Mouse (Mus musculus) forebrain, embryonic 10.5 days (tissue): ENCODE data around the gene Gas8. TPM values are rescaled to one million over a fixed set of nuclear protein-coding genes. Genes with fewer than 3 reads are reported as not detected.
"Not testable (repeated sequence)": the region's sequence is repeated elsewhere in the genome, so short reads cannot be mapped to it uniquely, and the experiment has no call there.

ENCODE experiments used
- DNase-seq: peaks from one replicate; pipeline ENCODE4 v3.0.0-alpha.2; 2017; ENCODE audit warnings: low spot score; ENCODE audit errors: extremely low spot score
- H3K27ac ChIP-seq: fragments of 300-500 bp; sonication (generic); 2 replicates; pipeline ENCODE4 v1.5.1; 2016; ENCODE audit warnings: mild to moderate bottlenecking
- H3K27me3 ChIP-seq: fragments of 300-500 bp; sonication (generic); 2 replicates; pipeline ENCODE4 v1.6.1; 2016; ENCODE audit warnings: mild to moderate bottlenecking; ENCODE audit not compliant: poor library complexity, severe bottlenecking
- H3K36me3 ChIP-seq: fragments of 300-500 bp; sonication (generic); replicated peaks from 2 replicates; pipeline ENCODE4 v1.6.1; 2016; ENCODE audit warnings: mild to moderate bottlenecking, moderate library complexity
- H3K4me1 ChIP-seq: fragments of 300-500 bp; sonication (generic); 2 replicates; pipeline ENCODE4 v1.6.1; 2016
- H3K4me3 ChIP-seq: fragments of 300-500 bp; sonication (generic); 2 replicates; pipeline ENCODE4 v1.5.1; 2016; ENCODE audit warnings: mild to moderate bottlenecking, moderate library complexity
- H3K9me3 ChIP-seq: fragments of 300-500 bp; sonication (generic); 2 replicates; pipeline ENCODE4 v1.6.1; 2016; ENCODE audit warnings: mild to moderate bottlenecking, moderate library complexity
- WGBS: fragments of 180-500 bp; shearing (Covaris S2); methylation state at CpG from one replicate; pipeline ENCODE4 v1.1.7; 2016; 5-methylcytosine and 5-hydroxymethylcytosine counted together
- polyA plus RNA-seq: library from polyadenylated mRNA; unstranded; fragments of >200 nt; fragmentation: Nextera tagmentation; extraction: Ambion mirVana; gene quantifications from 2 replicates; pipeline ENCODE4 v1.2.1, GENCODE M21; 2016

Gas8 gene
- 42.7 and 45.7 TPM in 2 replicates for polyA plus RNA-seq

DNA sequence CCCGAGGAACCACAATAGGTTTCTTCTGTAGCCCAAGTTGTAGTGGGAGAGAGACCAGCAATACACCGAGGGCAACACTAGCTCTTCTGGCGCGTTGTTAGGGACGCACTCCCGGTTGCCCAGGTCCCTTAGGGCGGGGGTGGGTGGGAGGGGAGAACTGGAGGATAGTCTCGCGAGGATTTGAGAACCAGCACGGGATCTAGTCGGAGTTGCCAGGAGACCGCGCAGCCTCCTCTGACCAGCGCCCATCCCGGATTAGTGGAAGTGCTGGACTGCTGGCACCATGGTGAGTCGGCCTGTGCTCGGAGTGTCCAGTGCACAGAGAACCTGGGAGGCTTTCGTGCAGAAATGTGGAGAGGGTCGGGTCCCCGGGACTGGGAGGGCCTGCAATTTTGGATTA is at the start of gene Gas8:
Gene Gas8 (plus strand): TSS at position 168 of the 400 bp plus-strand sequence.
- Histone ChIP-seq H3K4me3 (peak within 1 kb of the TSS; percentile 81), H3K27ac (peak within 1 kb of the TSS; percentile 84), H3K36me3 (peaks cover 38% of the 10 kb centered on the region), H3K27me3 (peaks cover 41% of the 10 kb centered on the region), H3K4me1 (peaks cover 46% of the 10 kb centered on the region), H3K9me3 (no peaks in the 10 kb centered on the region)
- under 1% methylated on average over 20 of the region's 20 CpGs for WGBS
- DNase-seq = peak; percentile 94

DNA sequence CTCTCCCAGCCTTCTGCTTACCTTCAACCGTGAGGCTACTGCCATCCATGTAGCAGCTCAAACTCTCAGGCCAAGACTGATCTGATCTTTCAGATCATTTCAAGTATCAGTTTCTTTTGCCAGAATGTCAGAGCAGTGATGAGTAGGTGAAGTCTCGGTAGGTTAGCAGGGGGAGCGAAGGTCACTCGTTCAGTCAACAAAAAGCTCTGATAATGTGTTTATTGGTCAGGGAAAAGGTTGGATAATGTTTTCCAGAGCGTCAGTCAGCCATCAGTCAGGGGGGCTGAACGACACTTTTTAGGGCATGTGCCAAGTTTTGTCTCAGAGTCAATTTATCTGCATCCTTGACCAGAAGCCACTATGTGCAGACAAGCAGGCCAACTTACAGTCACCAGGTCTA is 45.6 kb upstream of the Gas8 start:
- not testable (repeated sequence) for H3K27ac ChIP-seq, H3K36me3 ChIP-seq, H3K4me3 ChIP-seq, H3K9me3 ChIP-seq, H3K27me3 ChIP-seq, DNase-seq
- 77% methylated on average over 6 of the region's 6 CpGs for WGBS
- peaks cover 12% of the 10 kb centered on the region for H3K4me1 ChIP-seq

DNA sequence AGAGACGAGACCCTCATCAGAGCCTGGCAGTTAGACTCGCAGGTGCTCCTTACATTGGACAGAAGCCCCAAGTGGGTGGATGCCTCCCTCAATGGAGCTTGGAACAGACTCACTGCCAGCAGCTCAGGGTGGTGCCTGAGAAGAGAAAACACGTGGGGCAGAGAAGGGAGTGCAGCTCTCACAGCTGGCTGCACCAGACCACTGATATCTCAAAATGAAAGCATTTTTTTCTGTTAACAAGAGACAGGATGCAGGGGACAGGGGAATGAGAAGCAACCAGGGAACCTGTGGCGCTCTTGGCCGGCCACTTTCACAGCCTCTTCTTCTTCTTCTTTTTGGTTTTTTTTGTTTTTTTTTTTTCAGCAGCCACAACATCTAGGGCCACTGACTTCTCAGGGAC is 44.1 kb upstream of the Gas8 start:
- H3K27ac ChIP-seq, DNase-seq, H3K4me3 ChIP-seq, H3K36me3 ChIP-seq, H3K9me3 ChIP-seq, H3K27me3 ChIP-seq: not testable (repeated sequence)
- WGBS = 68% methylated on average over 5 of the region's 5 CpGs
- H3K4me1 ChIP-seq = peaks cover 22% of the 10 kb centered on the region

DNA sequence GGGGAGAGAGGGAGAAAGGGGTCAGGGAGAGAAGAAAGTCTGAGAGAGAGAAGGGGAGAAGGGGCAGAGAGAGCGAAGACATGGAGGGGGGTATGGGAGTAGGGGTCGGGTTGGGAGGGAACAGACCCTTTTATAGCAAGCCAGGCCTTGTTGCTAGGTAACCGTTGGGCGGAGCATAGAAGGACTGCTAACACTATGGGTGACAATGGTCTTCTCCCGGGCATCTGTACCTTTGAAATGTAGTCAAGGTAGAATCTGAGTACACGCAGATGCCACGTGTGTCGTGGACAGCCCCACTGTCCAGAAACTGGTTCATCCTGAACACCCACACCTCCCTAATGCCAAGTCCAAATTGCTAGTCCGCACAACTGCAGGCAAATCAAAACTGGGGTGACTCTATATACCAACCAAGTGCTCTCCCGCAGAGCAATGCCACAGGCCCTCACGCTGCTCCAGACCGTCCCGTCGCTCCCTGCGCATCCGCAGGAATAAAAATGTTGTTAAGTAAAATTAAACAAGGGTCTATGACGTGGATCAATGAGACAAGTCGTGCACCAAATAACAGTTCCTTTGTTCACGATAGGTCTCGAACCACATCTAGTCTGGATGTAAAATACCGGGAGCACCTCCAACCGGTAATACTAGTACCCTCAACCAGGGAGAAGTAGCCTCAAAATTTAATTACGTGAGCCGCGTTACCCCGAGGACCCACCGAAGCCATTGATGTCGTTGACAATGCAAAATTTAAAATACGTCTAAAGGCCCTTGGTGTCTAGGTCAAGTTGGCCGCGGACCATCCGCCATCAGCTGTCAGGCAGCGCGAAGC is 41.5 kb upstream of the Gas8 start:
- no peaks in the 10 kb centered on the region for H3K9me3 ChIP-seq
- H3K27me3 ChIP-seq = no peaks in the 10 kb centered on the region
- H3K4me1 ChIP-seq = peaks cover 22% of the 10 kb centered on the region
- peak overlapping the region; percentile 96 for H3K4me3 ChIP-seq
- H3K36me3 ChIP-seq = peaks cover 24% of the 10 kb centered on the region
- H3K27ac ChIP-seq = peak overlapping the region; percentile 99
- peak; percentile 32 for DNase-seq
- WGBS = 9% methylated on average over 34 of the region's 34 CpGs

DNA sequence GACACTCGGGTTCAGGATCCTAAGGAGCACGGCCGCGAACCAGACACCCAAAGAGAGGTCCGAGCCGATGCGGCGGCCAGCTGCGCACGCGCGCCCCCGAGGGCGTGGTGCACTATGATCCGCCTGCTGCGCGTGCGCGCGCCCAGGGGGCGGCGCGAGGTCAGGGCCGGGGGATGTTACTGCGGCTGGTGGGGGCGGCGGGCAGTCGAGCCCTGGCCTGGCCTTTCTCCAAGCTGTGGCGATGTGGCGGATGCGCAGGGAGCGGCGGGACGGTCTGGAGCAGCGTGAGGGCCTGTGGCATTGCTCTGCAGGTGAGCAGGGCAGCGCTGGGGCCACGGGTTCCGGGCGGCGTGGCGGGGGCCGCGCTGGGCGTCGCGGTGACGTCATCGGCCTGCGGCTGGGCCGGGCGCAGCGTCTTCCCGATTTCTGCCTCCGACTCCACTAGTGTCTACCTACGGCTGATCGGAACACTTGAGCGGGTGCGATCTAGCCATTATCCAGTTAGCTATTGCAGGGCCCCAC is 40.8 kb upstream of the Gas8 start, which contains the start of gene Afg3l1:
Gene Afg3l1 (plus strand): TSS at position 167 of the 522 bp plus-strand sequence.
- under 1% methylated on average over 58 of the region's 58 CpGs for WGBS
- Histone ChIP-seq H3K36me3 (peaks cover 30% of the 10 kb centered on the region), H3K27me3 (no peaks in the 10 kb centered on the region), H3K4me3 (peak within 1 kb of the TSS; percentile 96), H3K9me3 (no peaks in the 10 kb centered on the region), H3K27ac (peak within 1 kb of the TSS; percentile 99), H3K4me1 (peaks cover 22% of the 10 kb centered on the region)
- peak; percentile 91 for DNase-seq

DNA sequence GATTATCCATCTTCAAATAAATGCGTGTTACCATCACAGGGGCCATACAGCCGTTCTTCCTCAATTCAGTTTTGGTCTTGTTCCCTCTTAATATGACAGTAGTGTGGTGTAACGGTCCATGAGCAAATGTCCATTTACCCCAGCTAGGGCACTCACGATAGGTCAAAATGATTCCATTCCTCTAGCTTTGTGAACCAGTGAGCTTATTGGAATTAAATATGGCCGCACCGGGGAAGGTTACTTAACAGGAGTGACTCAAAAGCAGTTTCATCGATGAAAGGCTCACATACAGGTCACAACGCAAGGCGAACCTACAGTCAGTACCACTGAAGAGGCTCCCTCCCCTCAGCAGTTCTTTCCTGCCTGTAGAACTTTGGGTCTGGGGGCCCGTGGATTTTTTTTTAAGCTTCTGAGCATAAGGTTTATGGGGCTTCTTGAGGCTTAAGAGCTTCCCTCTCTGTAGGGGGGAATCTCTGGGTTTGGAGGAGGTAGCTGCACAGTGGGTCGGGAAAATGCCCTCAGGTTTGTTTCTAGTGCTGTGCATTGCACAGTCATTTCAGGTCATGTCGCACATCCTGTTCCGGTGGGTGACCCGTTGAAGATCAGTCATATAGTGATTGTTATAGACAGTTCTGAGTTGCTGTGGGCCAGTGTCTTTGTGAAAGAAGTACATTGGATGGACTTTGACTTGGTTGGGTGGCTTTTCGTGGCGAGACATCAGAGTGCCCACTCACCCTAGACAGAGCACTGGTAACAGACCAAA is 40.0 kb upstream of the Gas8 start:
- Histone ChIP-seq H3K27ac (peak overlapping the region; percentile 99), H3K9me3 (no peaks in the 10 kb centered on the region), H3K27me3 (no peaks in the 10 kb centered on the region), H3K4me1 (peaks cover 22% of the 10 kb centered on the region), H3K36me3 (peaks cover 37% of the 10 kb centered on the region), H3K4me3 (peak overlapping the region; percentile 96)
- DNase-seq = no peak
- WGBS = 42% methylated on average over 16 of the region's 16 CpGs

DNA sequence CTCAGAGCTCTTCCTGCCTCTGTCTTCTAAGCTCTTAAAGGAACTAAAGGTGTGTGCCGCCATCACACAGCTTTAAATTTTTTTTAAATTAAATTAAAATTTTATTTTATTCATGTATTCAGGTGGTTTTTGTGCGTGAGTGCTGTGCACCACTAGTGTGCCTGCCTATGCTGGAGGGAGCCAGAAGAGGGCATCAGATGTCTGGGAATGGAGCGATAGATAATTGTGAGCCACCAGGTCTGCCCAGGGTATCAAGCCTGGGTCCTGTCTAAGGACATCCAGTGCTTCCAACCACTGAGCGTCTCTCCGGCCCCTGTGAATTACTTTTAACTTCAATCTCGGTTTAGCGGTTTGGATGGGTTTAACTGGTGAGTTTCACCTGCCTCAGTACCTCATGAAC is 36.0 kb upstream of the Gas8 start:
- WGBS = 89% methylated on average over 7 of the region's 7 CpGs
- Histone ChIP-seq H3K27me3 (no peaks in the 10 kb centered on the region), H3K4me3 (no peak overlapping the region), H3K27ac (no peak overlapping the region), H3K36me3 (peaks cover 75% of the 10 kb centered on the region), H3K4me1 (peaks cover 11% of the 10 kb centered on the region), H3K9me3 (no peaks in the 10 kb centered on the region)
- DNase-seq = no peak

DNA sequence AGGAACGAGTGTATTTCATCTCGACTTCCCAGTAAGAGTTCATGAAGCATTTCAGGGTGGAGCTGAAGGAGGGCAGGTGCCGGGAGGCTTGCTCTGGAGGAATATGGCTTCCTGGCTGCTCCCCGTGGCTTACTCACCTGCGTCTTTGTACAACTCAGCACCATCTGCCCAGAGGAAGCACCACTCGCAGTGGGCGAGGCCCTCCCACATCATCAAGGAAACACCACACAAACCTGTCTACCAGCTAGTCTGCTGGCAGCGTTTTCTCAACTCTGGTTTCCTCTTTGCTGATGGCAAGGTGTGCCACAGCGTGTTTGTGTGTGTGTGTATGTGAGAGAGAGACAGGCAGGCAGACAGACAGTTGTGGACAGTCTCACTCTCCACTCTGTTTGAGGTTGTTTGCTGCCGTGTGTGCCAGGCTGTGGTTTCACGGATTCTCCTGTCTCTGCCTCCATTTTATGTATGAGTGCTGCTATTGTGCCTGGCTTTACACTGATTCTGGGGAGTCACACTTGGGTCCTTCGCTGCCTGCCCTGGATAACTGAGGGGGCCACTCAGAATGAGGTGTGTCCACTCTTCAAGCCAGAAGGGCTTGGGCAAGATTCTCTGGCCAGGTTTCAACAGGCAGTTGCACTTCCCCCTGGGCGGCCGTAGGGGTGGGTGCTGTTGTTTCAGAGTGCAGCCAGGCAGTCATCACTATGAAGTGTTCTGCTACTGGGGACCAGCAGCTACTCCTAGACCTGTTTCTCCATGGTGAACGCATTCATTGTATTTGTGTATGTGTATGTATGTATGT is 27.2 kb upstream of the Gas8 start:
- H3K36me3 ChIP-seq = peaks cover 98% of the 10 kb centered on the region
- H3K4me3 ChIP-seq = no peak overlapping the region
- no peaks in the 10 kb centered on the region for H3K27me3 ChIP-seq
- no peaks in the 10 kb centered on the region for H3K4me1 ChIP-seq
- no peak for DNase-seq
- H3K27ac ChIP-seq = no peak overlapping the region
- 92% methylated on average over 15 of the region's 15 CpGs for WGBS
- H3K9me3 ChIP-seq = no peaks in the 10 kb centered on the region

DNA sequence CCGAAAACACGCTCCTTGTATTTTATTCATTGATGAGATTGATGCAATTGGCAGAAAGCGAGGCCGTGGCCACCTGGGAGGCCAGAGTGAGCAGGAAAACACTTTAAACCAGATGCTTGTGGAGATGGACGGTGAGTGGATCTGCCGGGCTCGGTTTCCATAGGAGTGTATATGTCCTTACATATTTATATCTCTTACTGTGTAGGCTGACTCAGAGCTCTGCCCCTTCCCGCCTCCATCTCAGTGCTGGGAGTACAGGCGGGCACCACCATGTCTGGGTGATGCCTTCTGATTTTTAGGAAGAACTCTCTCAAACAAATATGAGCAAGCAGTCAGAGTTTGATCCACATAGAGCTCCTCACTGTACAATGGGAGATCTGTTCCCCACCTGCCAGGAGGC is 25.7 kb upstream of the Gas8 start:
- Histone ChIP-seq H3K36me3 (peaks cover 98% of the 10 kb centered on the region), H3K4me1 (no peaks in the 10 kb centered on the region), H3K27me3 (no peaks in the 10 kb centered on the region), H3K9me3 (no peaks in the 10 kb centered on the region), H3K4me3 (no peak overlapping the region), H3K27ac (no peak overlapping the region)
- no peak for DNase-seq
- 94% methylated on average over 9 of the region's 9 CpGs for WGBS

DNA sequence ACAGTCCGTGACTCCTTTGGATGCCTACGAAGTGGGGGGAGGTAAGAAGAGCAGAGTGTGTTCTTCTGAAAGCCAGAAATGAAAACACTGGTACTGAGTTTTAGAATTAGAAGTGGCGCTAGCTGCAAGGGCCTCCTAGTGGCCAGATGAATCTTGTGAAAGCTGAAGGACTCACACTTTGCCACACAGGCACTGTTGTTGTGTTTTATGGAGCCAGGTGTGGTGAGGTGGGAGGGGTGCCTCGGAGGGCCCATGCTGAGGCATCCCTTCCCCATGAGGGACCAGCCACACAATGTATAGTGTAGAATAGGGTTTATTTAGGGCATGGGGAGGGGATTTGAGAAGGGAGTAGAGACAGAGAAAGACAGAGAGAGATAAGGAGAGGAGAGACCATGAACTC is 20.9 kb upstream of the Gas8 start:
- peaks cover 100% of the 10 kb centered on the region for H3K36me3 ChIP-seq

DNA sequence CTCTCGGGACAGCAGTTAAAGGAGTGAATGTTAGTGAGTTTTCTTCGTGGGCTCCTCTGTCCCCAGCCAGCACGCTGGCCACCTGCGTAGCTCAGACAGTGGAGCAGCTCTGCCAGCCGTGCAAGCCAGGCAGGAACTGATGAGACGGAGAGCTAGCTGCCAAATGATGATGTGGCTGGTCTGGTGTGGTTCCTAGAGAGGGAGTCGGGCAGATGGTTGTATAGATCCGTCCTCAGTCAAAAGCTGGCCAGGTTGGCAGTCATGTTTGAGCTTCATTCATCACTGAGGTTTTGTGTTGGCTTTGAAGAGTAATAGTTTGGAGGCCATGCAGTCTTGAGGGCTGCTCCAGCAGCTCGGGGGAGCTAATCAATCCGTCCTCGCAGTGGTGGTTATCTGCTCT is 19.7 kb upstream of the Gas8 start:
- Histone ChIP-seq H3K4me1 (no peaks in the 10 kb centered on the region), H3K36me3 (peaks cover 100% of the 10 kb centered on the region)
- 95% methylated on average over 11 of the region's 11 CpGs for WGBS

More for the DNA sequence above, 20.9 kb upstream of the Gas8 start:
- Histone ChIP-seq H3K4me3 (no peak overlapping the region), H3K4me1 (no peaks in the 10 kb centered on the region), H3K9me3 (no peaks in the 10 kb centered on the region), H3K27ac (no peak overlapping the region), H3K27me3 (no peaks in the 10 kb centered on the region)
- 93% methylated on average over 4 of the region's 4 CpGs for WGBS
- DNase-seq = no peak

DNA sequence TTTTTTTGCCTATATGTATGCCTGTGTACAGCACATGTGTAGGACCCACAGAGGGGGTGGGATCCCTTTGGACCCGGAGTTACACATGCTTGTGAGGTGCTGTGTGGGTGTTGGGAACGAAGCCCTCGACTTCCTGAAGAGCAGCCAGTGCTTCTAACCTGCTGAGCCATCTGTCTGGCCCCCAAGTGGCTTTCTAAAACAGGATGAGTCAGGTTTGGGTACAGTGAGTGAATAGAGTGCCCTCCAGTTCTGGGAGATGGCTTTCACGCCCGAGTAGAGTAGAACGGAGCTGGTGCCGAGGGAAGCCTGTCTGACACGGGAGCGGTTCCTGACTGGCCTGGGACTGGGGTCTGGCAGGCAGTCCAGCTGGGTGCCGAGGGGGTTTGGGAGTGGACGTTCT is 19.1 kb upstream of the Gas8 start:
- Histone ChIP-seq H3K27ac (no peak overlapping the region), H3K36me3 (peaks cover 100% of the 10 kb centered on the region), H3K9me3 (peaks cover 10% of the 10 kb centered on the region; the same call in 1 of the 2 replicates), H3K4me3 (no peak overlapping the region), H3K27me3 (no peaks in the 10 kb centered on the region), H3K4me1 (no peaks in the 10 kb centered on the region)
- no peak for DNase-seq
- WGBS = 95% methylated on average over 11 of the region's 11 CpGs

More for the DNA sequence above, 19.7 kb upstream of the Gas8 start:
- H3K9me3 ChIP-seq = peaks cover 10% of the 10 kb centered on the region; the same call in 1 of the 2 replicates
- no peak overlapping the region for H3K27ac ChIP-seq
- no peaks in the 10 kb centered on the region for H3K27me3 ChIP-seq
- H3K4me3 ChIP-seq = no peak overlapping the region
- no peak for DNase-seq
